Mouse (Mus musculus): Measurements from ENCODE around the gene Kcna6. TPM values are rescaled to one million over a fixed set of nuclear protein-coding genes. Genes with fewer than 3 reads are reported as not detected.
A peak's percentile ranks its signal among the peaks of the same experiment; 100 is the strongest.

The Kcna6 gene
- polyA plus RNA-seq, 1 experiment from 2014 or later = 11.4 TPM

- 48% methylated on average over 5 of the region's 5 CpGs for WGBS
- Histone ChIP-seq H3K9ac (replicated peaks) (no peak overlapping the region), H3K27me3 (no peaks in the 10 kb centered on the region), H3K4me1 (peaks cover 27% of the 10 kb centered on the region), H3K4me3 (no peak overlapping the region), H3K9me3 (no peaks in the 10 kb centered on the region), H3K4me2 (replicated peaks) (no peak overlapping the region), H3K36me3 (no peaks in the 10 kb centered on the region), H3K27ac (replicated peaks) (no peak overlapping the region)
- ATAC-seq (replicated peaks) = no peak
These were observed 26.1 kb upstream of the Kcna6 start for GRCm38 (mm10) chr6:126766552-126766951.

GRCm38 (mm10) chr6:126764563-126765091, 24.2 kb upstream of the Kcna6 start:
- no peaks in the 10 kb centered on the region for H3K36me3 ChIP-seq
- 35% methylated on average over 11 of the region's 11 CpGs for WGBS
- peak; percentile 62 for ATAC-seq (replicated peaks)
- peak overlapping the region; percentile 81 for H3K27ac ChIP-seq (replicated peaks)
- no peak overlapping the region for H3K9ac ChIP-seq (replicated peaks)
- no peak overlapping the region for H3K4me3 ChIP-seq
- H3K4me1 ChIP-seq = peaks cover 27% of the 10 kb centered on the region
- no peaks in the 10 kb centered on the region for H3K9me3 ChIP-seq
- H3K4me2 ChIP-seq (replicated peaks) = no peak overlapping the region
- H3K27me3 ChIP-seq = no peaks in the 10 kb centered on the region

GRCm38 (mm10) chr6:126761362-126761761, 20.9 kb upstream of the Kcna6 start:
- Histone ChIP-seq H3K36me3 (no peaks in the 10 kb centered on the region), H3K27ac (replicated peaks) (no peak overlapping the region), H3K27me3 (no peaks in the 10 kb centered on the region), H3K4me1 (peaks cover 9% of the 10 kb centered on the region; the same call in 1 of the 2 replicates), H3K9ac (replicated peaks) (no peak overlapping the region), H3K4me3 (no peak overlapping the region), H3K4me2 (replicated peaks) (no peak overlapping the region), H3K9me3 (no peaks in the 10 kb centered on the region)
- 84% methylated on average over 4 of the region's 4 CpGs for WGBS
- no peak for ATAC-seq (replicated peaks)

GRCm38 (mm10) chr6:126755729-126756411, 15.4 kb upstream of the Kcna6 start:
- no peaks in the 10 kb centered on the region for H3K36me3 ChIP-seq
- WGBS = 35% methylated on average over 8 of the region's 8 CpGs
- ATAC-seq (replicated peaks) = no peak
- 0 out of 2 replicates have a peak, but pooled peaks cover 6% of the 10 kb centered on the region for H3K4me1 ChIP-seq
- no peak overlapping the region for H3K27ac ChIP-seq (replicated peaks)
- H3K9ac ChIP-seq (replicated peaks) = no peak overlapping the region
- no peaks in the 10 kb centered on the region for H3K27me3 ChIP-seq
- H3K4me3 ChIP-seq = no peak overlapping the region
- no peak overlapping the region for H3K4me2 ChIP-seq (replicated peaks)
- H3K9me3 ChIP-seq = no peaks in the 10 kb centered on the region

- no peak overlapping the region for H3K4me2 ChIP-seq (replicated peaks)
- no peaks in the 10 kb centered on the region for H3K9me3 ChIP-seq
- 0 out of 2 replicates have a peak, but pooled peaks cover 6% of the 10 kb centered on the region for H3K4me1 ChIP-seq
- 41% methylated on average over 12 of the region's 12 CpGs for WGBS
- ATAC-seq (replicated peaks) = peak; percentile 68
- no peaks in the 10 kb centered on the region for H3K36me3 ChIP-seq
- H3K27me3 ChIP-seq = no peaks in the 10 kb centered on the region
- no peak overlapping the region for H3K27ac ChIP-seq (replicated peaks)
- 0 out of 2 replicates have a peak overlapping the region, but pooled peaks have one; percentile 2 for H3K9ac ChIP-seq (replicated peaks)
- no peak overlapping the region for H3K4me3 ChIP-seq
These were observed 12.0 kb upstream of the Kcna6 start for GRCm38 (mm10) chr6:126752520-126752919.

- 0 out of 2 replicates have a peak, but pooled peaks cover 2% of the 10 kb centered on the region for H3K27me3 ChIP-seq
- no peaks in the 10 kb centered on the region for H3K9me3 ChIP-seq
- H3K9ac ChIP-seq (replicated peaks) = no peak overlapping the region
- H3K27ac ChIP-seq (replicated peaks) = no peak overlapping the region
- H3K4me3 ChIP-seq = no peak overlapping the region
- WGBS = 18% methylated on average over 1 of the region's 1 CpGs
- no peaks in the 10 kb centered on the region for H3K4me1 ChIP-seq
- ATAC-seq (replicated peaks) = no peak
- H3K4me2 ChIP-seq (replicated peaks) = no peak overlapping the region
- no peaks in the 10 kb centered on the region for H3K36me3 ChIP-seq
These were observed 5.4 kb upstream of the Kcna6 start for GRCm38 (mm10) chr6:126745888-126746287.

- Histone ChIP-seq H3K9me3 (no peaks in the 10 kb centered on the region), H3K27me3 (peaks cover 6% of the 10 kb centered on the region; the same call in 1 of the 2 replicates), H3K36me3 (no peaks in the 10 kb centered on the region), H3K4me2 (replicated peaks) (no peak overlapping the region), H3K27ac (replicated peaks) (no peak overlapping the region), H3K9ac (replicated peaks) (no peak overlapping the region), H3K4me3 (no peak overlapping the region), H3K4me1 (peaks cover 13% of the 10 kb centered on the region)
- ATAC-seq (replicated peaks) = no peak
- 71% methylated on average over 3 of the region's 3 CpGs for WGBS
These were observed 2.1 kb upstream of the Kcna6 start for GRCm38 (mm10) chr6:126742610-126743009.

GRCm38 (mm10) chr6:126739326-126740210, 906 bp downstream of the Kcna6 start:
- peaks cover 27% of the 10 kb centered on the region for H3K4me1 ChIP-seq
- no peaks in the 10 kb centered on the region for H3K9me3 ChIP-seq
- peak; percentile 25 for ATAC-seq (replicated peaks)
- peak overlapping the region; percentile 49 for H3K9ac ChIP-seq (replicated peaks)
- H3K27ac ChIP-seq (replicated peaks) = peak overlapping the region; percentile 55
- no peaks in the 10 kb centered on the region for H3K36me3 ChIP-seq
- H3K4me3 ChIP-seq = peak overlapping the region; percentile 53
- WGBS = 1% methylated on average over 67 of the region's 67 CpGs
- peak overlapping the region; percentile 75 for H3K4me2 ChIP-seq (replicated peaks)
- peaks cover 6% of the 10 kb centered on the region; the same call in 1 of the 2 replicates for H3K27me3 ChIP-seq

GRCm38 (mm10) chr6:126736996-126737395, 3.5 kb downstream of the Kcna6 start:
- H3K4me2 ChIP-seq (replicated peaks) = peak overlapping the region; percentile 13
- peaks cover 4% of the 10 kb centered on the region; the same call in 1 of the 2 replicates for H3K27me3 ChIP-seq
- H3K4me3 ChIP-seq = no peak overlapping the region
- no peak overlapping the region for H3K9ac ChIP-seq (replicated peaks)
- 72% methylated on average over 4 of the region's 4 CpGs for WGBS
- no peaks in the 10 kb centered on the region for H3K36me3 ChIP-seq
- no peaks in the 10 kb centered on the region for H3K9me3 ChIP-seq
- no peak for ATAC-seq (replicated peaks)
- no peak overlapping the region for H3K27ac ChIP-seq (replicated peaks)
- H3K4me1 ChIP-seq = peaks cover 29% of the 10 kb centered on the region

GRCm38 (mm10) chr6:126735806-126736205, 4.7 kb downstream of the Kcna6 start:
- no peak overlapping the region for H3K9ac ChIP-seq (replicated peaks)
- H3K9me3 ChIP-seq = no peaks in the 10 kb centered on the region
- H3K27ac ChIP-seq (replicated peaks) = no peak overlapping the region
- peak overlapping the region; percentile 21 for H3K4me2 ChIP-seq (replicated peaks)
- ATAC-seq (replicated peaks) = no peak
- no peaks in the 10 kb centered on the region for H3K36me3 ChIP-seq
- H3K4me3 ChIP-seq = no peak overlapping the region
- 69% methylated on average over 3 of the region's 3 CpGs for WGBS
- H3K27me3 ChIP-seq = peaks cover 4% of the 10 kb centered on the region; the same call in 1 of the 2 replicates
- peaks cover 29% of the 10 kb centered on the region for H3K4me1 ChIP-seq

GRCm38 (mm10) chr6:126732645-126733044, 7.8 kb downstream of the Kcna6 start:
- Histone ChIP-seq H3K4me1 (peaks cover 16% of the 10 kb centered on the region), H3K36me3 (no peaks in the 10 kb centered on the region), H3K4me2 (replicated peaks) (peak overlapping the region; percentile 12), H3K27ac (replicated peaks) (no peak overlapping the region), H3K27me3 (no peaks in the 10 kb centered on the region), H3K9ac (replicated peaks) (no peak overlapping the region), H3K9me3 (no peaks in the 10 kb centered on the region), H3K4me3 (no peak overlapping the region)
- 74% methylated on average over 6 of the region's 6 CpGs for WGBS
- ATAC-seq (replicated peaks) = no peak

- H3K9me3 ChIP-seq = no peaks in the 10 kb centered on the region
- H3K4me3 ChIP-seq = no peak overlapping the region
- no peaks in the 10 kb centered on the region; the same call in 1 of the 2 replicates for H3K36me3 ChIP-seq
- H3K4me2 ChIP-seq (replicated peaks) = no peak overlapping the region
- no peaks in the 10 kb centered on the region for H3K27me3 ChIP-seq
- no peak overlapping the region for H3K9ac ChIP-seq (replicated peaks)
- ATAC-seq (replicated peaks) = no peak
- H3K27ac ChIP-seq (replicated peaks) = no peak overlapping the region
- WGBS = 89% methylated on average over 8 of the region's 8 CpGs
- H3K4me1 ChIP-seq = 0 out of 2 replicates have a peak, but pooled peaks cover 3% of the 10 kb centered on the region
These were observed 11.7 kb downstream of the Kcna6 start for GRCm38 (mm10) chr6:126728803-126729202.
